Mouse (Mus musculus) adrenal gland, postnatal 25 days (tissue): ENCODE measurements around the gene Slc22a16. TPM values are rescaled to one million over a fixed set of nuclear protein-coding genes. Genes with fewer than 3 reads are reported as not detected.

ENCODE experiments used
- DNase-seq: peaks from one replicate; pipeline ENCODE4 v3.0.0; 2021; ENCODE audit warnings: mixed read lengths
- total RNA-seq: library from RNA; stranded (reverse); gene quantifications from 2 replicates; pipeline ENCODE4 v1.2.3, GENCODE M21; 2021

Gene Slc22a16
- total RNA-seq, 1 experiment from 2014 or later = not detected

GRCm38 (mm10) chr10:40604706-40605394 is 34.7 kb downstream of the Slc22a16 start:
- DNase-seq = no peak

GRCm38 (mm10) chr10:40617973-40618372 is 47.8 kb downstream of the Slc22a16 start:
- no peak for DNase-seq

GRCm38 (mm10) chr10:40619760-40620159 is 49.6 kb downstream of the Slc22a16 start:
- no peak for DNase-seq

- DNase-seq = no peak
Measured at GRCm38 (mm10) chr10:40629140-40629539, 59.0 kb downstream of the Slc22a16 start.

- no peak for DNase-seq
Measured at GRCm38 (mm10) chr10:40629656-40630311, 59.6 kb downstream of the Slc22a16 start, which contains the start of gene Ddo. Gene Ddo (plus strand): TSS chr10:40630011.

GRCm38 (mm10) chr10:40630457-40630856 is 60.3 kb downstream of the Slc22a16 start:
- DNase-seq = peak; percentile 13

GRCm38 (mm10) chr10:40630961-40631360 is 60.8 kb downstream of the Slc22a16 start:
- DNase-seq = peak; percentile 14

- DNase-seq = no peak
Measured at GRCm38 (mm10) chr10:40632087-40632486, 62.0 kb downstream of the Slc22a16 start.

- DNase-seq = no peak
Measured at GRCm38 (mm10) chr10:40637331-40637730, 67.2 kb downstream of the Slc22a16 start.

GRCm38 (mm10) chr10:40638276-40638675 is 68.1 kb downstream of the Slc22a16 start:
- DNase-seq = no peak

GRCm38 (mm10) chr10:40638823-40639819 is 69.0 kb downstream of the Slc22a16 start:
- no peak for DNase-seq

GRCm38 (mm10) chr10:40640406-40640805 is 70.3 kb downstream of the Slc22a16 start:
- DNase-seq = no peak

GRCm38 (mm10) chr10:40641901-40642300 is 71.8 kb downstream of the Slc22a16 start:
- DNase-seq = no peak

GRCm38 (mm10) chr10:40643126-40643525 is 73.0 kb downstream of the Slc22a16 start:
- DNase-seq = no peak

- no peak for DNase-seq
Measured at GRCm38 (mm10) chr10:40644456-40644855, 74.3 kb downstream of the Slc22a16 start.

GRCm38 (mm10) chr10:40645346-40645745 is 75.2 kb downstream of the Slc22a16 start:
- no peak for DNase-seq

- DNase-seq = no peak
Measured at GRCm38 (mm10) chr10:40648776-40649175, 78.6 kb downstream of the Slc22a16 start.

- DNase-seq = no peak
Measured at GRCm38 (mm10) chr10:40649634-40650033, 79.5 kb downstream of the Slc22a16 start.

GRCm38 (mm10) chr10:40651676-40652075 is 81.5 kb downstream of the Slc22a16 start:
- DNase-seq = no peak
